Mouse (Mus musculus): ENCODE measurements around the gene Swsap1.

The Swsap1 gene

GRCm38 (mm10) chr9:21936692-21937570 is 18.6 kb upstream of the Swsap1 start, which contains the start of gene Plppr2:
TSS of gene Plppr2 (plus strand) at chr9:21937033.
- DNase-seq: peak; percentile 100

GRCm38 (mm10) chr9:21937711-21938175 is 17.8 kb upstream of the Swsap1 start:
- DNase-seq: no peak

- peak; percentile 57 for DNase-seq
Observed at GRCm38 (mm10) chr9:21938234-21938855, 17.2 kb upstream of the Swsap1 start.

GRCm38 (mm10) chr9:21943046-21943445 is 12.5 kb upstream of the Swsap1 start:
- DNase-seq: no peak

- no peak for DNase-seq
Observed at GRCm38 (mm10) chr9:21943638-21944037, 11.9 kb upstream of the Swsap1 start.

- no peak for DNase-seq
Observed at GRCm38 (mm10) chr9:21944267-21944666, 11.3 kb upstream of the Swsap1 start.

- DNase-seq: peak; percentile 45
Observed at GRCm38 (mm10) chr9:21947540-21948130, 7.9 kb upstream of the Swsap1 start.

GRCm38 (mm10) chr9:21948146-21948545 is 7.4 kb upstream of the Swsap1 start:
- no peak for DNase-seq

GRCm38 (mm10) chr9:21948790-21949189 is 6.8 kb upstream of the Swsap1 start:
- DNase-seq: no peak

GRCm38 (mm10) chr9:21950322-21950721 is 5.2 kb upstream of the Swsap1 start:
- no peak for DNase-seq

GRCm38 (mm10) chr9:21951977-21952376 is 3.6 kb upstream of the Swsap1 start:
- DNase-seq: no peak

- no peak for DNase-seq
Observed at GRCm38 (mm10) chr9:21953600-21953999, 2.0 kb upstream of the Swsap1 start.

GRCm38 (mm10) chr9:21954635-21955034 is 920 bp upstream of the Swsap1 start:
- DNase-seq: peak; percentile 53

GRCm38 (mm10) chr9:21955225-21955569 is 358 bp upstream of the Swsap1 start:
- DNase-seq: no peak

- DNase-seq: peak; percentile 44
Observed at GRCm38 (mm10) chr9:21958372-21958771, 2.8 kb downstream of the Swsap1 start.

GRCm38 (mm10) chr9:21959244-21959643 is 3.7 kb downstream of the Swsap1 start:
- peak; percentile 53 for DNase-seq

GRCm38 (mm10) chr9:21960135-21960534 is 4.6 kb downstream of the Swsap1 start:
- no peak for DNase-seq

GRCm38 (mm10) chr9:21960558-21961208 is 5.1 kb downstream of the Swsap1 start:
- no peak for DNase-seq

- DNase-seq: no peak
Observed at GRCm38 (mm10) chr9:21961366-21961980, 5.9 kb downstream of the Swsap1 start.

GRCm38 (mm10) chr9:21962010-21962409 is 6.5 kb downstream of the Swsap1 start:
- no peak for DNase-seq

- DNase-seq: peak; percentile 77
Observed at GRCm38 (mm10) chr9:21962416-21963059, 7.0 kb downstream of the Swsap1 start.

- no peak for DNase-seq
Observed at GRCm38 (mm10) chr9:21963417-21963816, 7.9 kb downstream of the Swsap1 start, which contains the start of gene Epor. TSS of gene Epor (minus strand) at chr9:21963506.

Measured in cerebellum, adult 11-12 months (tissue).